Mouse (Mus musculus) forebrain, embryonic 11.5 days (tissue): ENCODE measurements around the gene Zfp523. TPM values are rescaled to one million over a fixed set of nuclear protein-coding genes. Genes with fewer than 3 reads are reported as not detected.

Experiments
- ATAC-seq: fragments of 200-750 bp; cut with Nextera tagmentation; replicated peaks from 2 replicates; pipeline ENCODE4 v1.8.0; 2017; ENCODE audit warnings: moderate TSS enrichment; ENCODE audit not compliant: low FRiP score
- DNase-seq: peaks from one replicate; pipeline ENCODE4 v3.0.0-alpha.2; 2017; ENCODE audit warnings: low spot score
- H3K27ac ChIP-seq: fragments of 300-500 bp; sonication (generic); 2 replicates; pipeline ENCODE4 v1.5.1; 2014; ENCODE audit warnings: low read depth, low read length
- H3K27me3 ChIP-seq: fragments of 300-500 bp; sonication (generic); 2 replicates; pipeline ENCODE4 v1.6.1; 2014; ENCODE audit warnings: mild to moderate bottlenecking, low read length, mixed read lengths; ENCODE audit not compliant: control insufficient read depth, insufficient read depth
- H3K36me3 ChIP-seq: fragments of 300-500 bp; sonication (generic); 2 replicates; pipeline ENCODE4 v1.6.1; 2014; ENCODE audit warnings: mild to moderate bottlenecking, low read length, moderate library complexity, mixed read lengths; ENCODE audit not compliant: control insufficient read depth, insufficient read depth
- H3K4me1 ChIP-seq: fragments of 300-500 bp; sonication (generic); replicated peaks from 2 replicates; pipeline ENCODE4 v1.6.1; 2014; ENCODE audit warnings: low read length, mixed read lengths; ENCODE audit not compliant: control insufficient read depth, insufficient read depth
- H3K4me2 ChIP-seq: fragments of 300-500 bp; sonication (generic); 2 replicates; pipeline ENCODE4 v1.6.1; 2014; ENCODE audit warnings: low read depth, mild to moderate bottlenecking, low read length, moderate library complexity, mixed read lengths; ENCODE audit not compliant: severe bottlenecking
- H3K4me3 ChIP-seq: fragments of 300-500 bp; sonication (generic); 2 replicates; pipeline ENCODE4 v1.5.1; 2014; ENCODE audit warnings: low read depth, low read length
- H3K9ac ChIP-seq: fragments of 300-500 bp; sonication (generic); 2 replicates; pipeline ENCODE4 v1.6.1; 2014; ENCODE audit warnings: low read length
- H3K9me3 ChIP-seq: fragments of 300-500 bp; sonication (generic); 2 replicates; pipeline ENCODE4 v1.6.1; 2016; ENCODE audit warnings: low read length, mixed read lengths; ENCODE audit not compliant: control insufficient read depth
- WGBS: fragments of 180-500 bp; shearing (Covaris S2); extraction: QIAGEN DNeasy Blood & Tissue Kit; methylation state at CpG from one replicate; pipeline ENCODE4 v1.1.7; 2014; 5-methylcytosine and 5-hydroxymethylcytosine counted together
- polyA plus RNA-seq: library from polyadenylated mRNA; unstranded; fragments of >200 nt; fragmentation: Nextera tagmentation; extraction: Ambion mirVana; gene quantifications from 2 replicates; pipeline ENCODE4 v1.2.1, GENCODE M21; 2014

Gene Zfp523
- polyA plus RNA-seq, 1 experiment from 2014 or later, result 37.8 TPM

DNA sequence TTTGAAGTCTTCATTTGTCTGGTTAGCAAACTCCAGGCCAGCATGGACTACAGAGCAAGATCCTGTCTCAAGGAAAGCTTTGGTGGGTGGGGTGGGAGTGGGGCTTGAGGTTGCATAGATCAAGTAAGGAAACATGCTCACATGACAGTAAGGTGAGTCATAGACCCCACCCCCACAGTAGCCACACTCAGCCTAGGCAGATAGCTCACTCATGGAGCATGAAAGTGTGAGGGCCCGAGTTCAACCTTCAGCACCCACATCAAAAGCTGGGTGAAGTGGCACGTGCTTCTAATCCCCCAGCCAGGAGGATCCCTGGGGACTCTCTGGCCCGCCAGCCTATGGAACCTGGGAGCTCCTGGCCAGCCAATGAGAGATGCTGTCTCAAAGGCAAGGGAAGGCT lies 16.6 kb downstream of the Zfp523 start:
- Histone ChIP-seq H3K9ac (no peak overlapping the region), H3K27me3 (no peaks in the 10 kb centered on the region), H3K36me3 (peaks cover 11% of the 10 kb centered on the region), H3K4me1 (no peaks in the 10 kb centered on the region), H3K4me3 (no peak overlapping the region), H3K27ac (no peak overlapping the region), H3K4me2 (no peak overlapping the region), H3K9me3 (no peaks in the 10 kb centered on the region)
- ATAC-seq, result no peak
- 92% methylated on average over 3 of the region's 3 CpGs for WGBS
- no peak for DNase-seq

DNA sequence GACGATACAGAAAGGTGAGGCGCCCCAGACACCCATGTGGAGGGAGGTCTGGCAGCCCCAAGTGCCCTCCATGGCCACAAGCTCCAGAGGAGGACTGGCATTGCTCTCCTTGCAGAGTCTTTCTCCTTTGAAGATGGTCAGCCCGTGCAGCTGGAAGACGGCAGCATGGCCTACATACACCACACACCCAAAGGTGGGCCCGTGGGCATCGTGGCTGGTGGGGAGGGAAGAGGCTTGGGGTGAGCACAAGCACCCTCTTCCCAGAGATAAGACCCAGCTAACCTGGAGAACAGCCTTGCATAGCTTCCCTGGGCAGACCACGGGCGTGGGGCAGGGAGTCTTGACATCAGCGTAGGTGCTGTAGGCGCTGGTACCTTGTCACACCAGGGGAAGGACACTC lies 18.1 kb downstream of the Zfp523 start:
- Histone ChIP-seq H3K9me3 (no peaks in the 10 kb centered on the region), H3K27ac (no peak overlapping the region), H3K27me3 (no peaks in the 10 kb centered on the region), H3K4me3 (no peak overlapping the region), H3K9ac (no peak overlapping the region), H3K4me2 (no peak overlapping the region), H3K36me3 (peaks cover 10% of the 10 kb centered on the region), H3K4me1 (no peaks in the 10 kb centered on the region)
- DNase-seq (no peak), ATAC-seq (no peak)
- WGBS, result 96% methylated on average over 10 of the region's 10 CpGs

DNA sequence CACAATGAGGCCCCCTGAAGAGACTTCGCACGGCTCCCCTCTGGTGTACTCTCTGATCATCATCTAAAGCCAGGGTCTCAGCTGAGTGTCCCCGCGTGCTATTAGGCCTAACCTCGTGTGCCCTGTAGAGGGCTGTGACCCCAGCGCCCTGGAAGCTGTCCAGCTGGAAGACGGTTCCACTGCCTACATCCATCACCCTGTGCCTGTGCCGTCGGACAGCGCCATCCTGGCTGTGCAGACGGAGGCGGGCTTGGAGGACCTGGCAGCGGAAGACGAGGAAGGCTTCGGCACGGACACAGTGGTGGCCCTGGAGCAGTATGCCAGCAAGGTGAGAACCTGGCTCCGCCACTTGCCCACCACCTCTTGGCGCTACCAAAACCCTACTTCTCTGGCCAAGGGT lies 20.7 kb downstream of the Zfp523 start:
- no peaks in the 10 kb centered on the region for H3K27me3 ChIP-seq
- no peak for DNase-seq
- H3K9me3 ChIP-seq, result no peaks in the 10 kb centered on the region
- H3K4me2 ChIP-seq, result no peak overlapping the region
- WGBS, result 78% methylated on average over 18 of the region's 18 CpGs
- no peak for ATAC-seq
- no peak overlapping the region for H3K9ac ChIP-seq
- H3K36me3 ChIP-seq, result peaks cover 4% of the 10 kb centered on the region
- H3K27ac ChIP-seq, result no peak overlapping the region
- H3K4me3 ChIP-seq, result no peak overlapping the region
- H3K4me1 ChIP-seq, result no peaks in the 10 kb centered on the region

DNA sequence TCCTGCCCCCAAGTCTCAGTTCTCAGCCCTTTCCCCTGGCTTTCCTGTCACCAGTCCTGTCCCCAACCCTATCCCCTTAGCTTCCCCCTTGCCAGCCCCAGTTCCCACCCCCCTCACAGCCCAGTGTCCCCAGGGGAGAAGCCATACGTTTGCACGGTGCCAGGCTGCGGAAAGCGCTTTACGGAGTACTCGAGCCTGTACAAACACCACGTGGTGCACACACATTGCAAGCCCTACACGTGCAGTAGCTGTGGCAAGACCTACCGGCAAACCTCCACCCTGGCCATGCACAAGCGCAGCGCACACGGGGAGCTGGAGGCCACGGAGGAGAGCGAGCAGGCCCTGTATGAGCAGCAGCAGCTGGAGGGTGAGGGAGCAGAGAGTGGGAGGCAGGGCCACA lies 25.1 kb downstream of the Zfp523 start:
- Histone ChIP-seq H3K4me1 (no peaks in the 10 kb centered on the region), H3K36me3 (peaks cover 4% of the 10 kb centered on the region), H3K27ac (no peak overlapping the region), H3K9ac (no peak overlapping the region), H3K4me3 (no peak overlapping the region), H3K27me3 (no peaks in the 10 kb centered on the region), H3K9me3 (no peaks in the 10 kb centered on the region), H3K4me2 (no peak overlapping the region)
- DNase-seq (no peak), ATAC-seq (no peak)
- 85% methylated on average over 14 of the region's 14 CpGs for WGBS

DNA sequence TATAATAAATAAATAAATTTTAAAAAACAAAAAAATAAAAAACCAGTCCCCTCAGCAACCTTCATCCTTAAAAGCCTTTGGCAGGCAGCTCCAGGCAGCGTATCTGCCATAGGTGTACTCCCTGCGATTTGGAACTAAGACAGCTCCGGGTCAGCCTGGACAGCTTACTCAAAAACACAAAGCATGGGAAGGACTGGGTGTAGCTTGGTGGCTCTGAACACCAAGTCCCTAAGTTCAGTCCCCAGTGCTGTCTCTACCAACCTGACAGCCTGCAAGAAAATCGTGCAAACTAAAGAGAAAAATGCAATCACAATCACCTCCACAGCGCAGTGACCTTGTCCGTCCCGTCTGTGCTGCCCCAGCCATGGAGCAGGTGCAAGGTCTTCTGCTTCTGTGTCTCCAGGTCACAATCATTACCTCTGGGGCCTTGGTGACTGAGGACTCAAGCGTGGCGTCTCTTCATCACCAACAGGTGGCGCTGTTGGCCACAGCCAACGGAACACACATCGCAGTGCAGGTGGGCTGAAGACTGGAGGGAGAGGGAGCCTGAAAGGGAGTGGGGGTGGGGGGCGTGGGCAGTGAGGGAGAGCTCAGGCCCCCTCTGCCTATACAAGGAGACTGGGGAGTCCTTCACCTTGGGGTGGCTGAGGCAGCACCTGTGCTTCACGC lies 27.3 kb downstream of the Zfp523 start:
- no peak overlapping the region for H3K4me2 ChIP-seq
- H3K27me3 ChIP-seq, result no peaks in the 10 kb centered on the region
- no peak overlapping the region for H3K9ac ChIP-seq
- no peak overlapping the region for H3K27ac ChIP-seq
- H3K4me1 ChIP-seq, result no peaks in the 10 kb centered on the region
- no peak overlapping the region for H3K4me3 ChIP-seq
- WGBS, result 32% methylated on average over 14 of the region's 14 CpGs
- DNase-seq, result peak; percentile 74
- no peaks in the 10 kb centered on the region for H3K9me3 ChIP-seq
- H3K36me3 ChIP-seq, result no peaks in the 10 kb centered on the region
- no peak; the same call in 1 of the 2 replicates for ATAC-seq

DNA sequence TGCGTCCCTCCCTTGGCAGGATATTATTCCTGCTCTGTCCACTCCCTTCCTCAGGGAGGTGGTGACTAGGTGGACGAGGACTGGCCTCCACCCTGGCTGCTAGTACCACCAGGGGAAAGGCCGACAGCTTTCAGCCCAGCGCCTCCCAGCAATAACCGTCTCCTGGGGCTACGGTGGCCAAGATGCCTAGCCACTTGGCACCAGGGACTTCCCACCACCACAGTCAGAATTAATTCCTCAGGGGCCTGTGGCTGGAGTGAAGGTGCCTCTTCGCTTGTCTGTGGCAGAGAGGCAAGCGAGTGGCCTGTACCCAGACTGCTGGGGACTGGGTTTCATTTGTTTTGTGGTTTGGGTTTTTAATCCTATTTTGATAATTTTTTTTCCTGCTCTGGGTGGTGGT lies 28.5 kb downstream of the Zfp523 start:
- H3K9me3 ChIP-seq, result no peaks in the 10 kb centered on the region

DNA sequence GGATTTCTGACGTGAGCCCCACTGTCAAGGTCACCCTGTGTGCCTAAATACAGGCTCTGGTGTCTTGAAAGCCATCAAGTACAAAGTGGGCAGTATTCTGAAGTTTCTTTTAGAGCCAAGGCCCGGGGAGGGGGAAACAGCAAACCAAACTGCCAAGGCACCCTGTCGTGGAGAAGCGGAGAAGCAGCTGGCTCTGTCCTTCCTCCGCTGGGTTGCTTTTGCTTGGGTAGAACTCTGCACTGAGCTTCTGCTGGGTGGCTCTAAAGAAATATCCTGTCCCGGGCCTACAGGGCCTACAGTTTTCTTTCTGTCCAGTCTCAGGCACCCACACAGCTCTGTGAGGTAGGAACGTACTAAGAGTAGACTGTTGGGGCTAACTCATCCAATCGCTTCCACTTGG lies 30.2 kb downstream of the Zfp523 start:
- Histone ChIP-seq H3K27ac (no peak overlapping the region), H3K27me3 (no peaks in the 10 kb centered on the region), H3K9ac (no peak overlapping the region), H3K4me3 (no peak overlapping the region), H3K9me3 (no peaks in the 10 kb centered on the region), H3K4me2 (no peak overlapping the region), H3K4me1 (no peaks in the 10 kb centered on the region), H3K36me3 (no peaks in the 10 kb centered on the region)
- ATAC-seq, result no peak
- WGBS, result 76% methylated on average over 8 of the region's 8 CpGs
- DNase-seq, result no peak

More for the DNA sequence above, 28.5 kb downstream of the Zfp523 start:
- WGBS, result 89% methylated on average over 8 of the region's 8 CpGs
- no peaks in the 10 kb centered on the region for H3K4me1 ChIP-seq
- ATAC-seq (no peak), DNase-seq (no peak)
- no peak overlapping the region for H3K4me2 ChIP-seq
- no peak overlapping the region for H3K4me3 ChIP-seq
- H3K9ac ChIP-seq, result no peak overlapping the region
- H3K27ac ChIP-seq, result no peak overlapping the region
- no peaks in the 10 kb centered on the region for H3K36me3 ChIP-seq
- H3K27me3 ChIP-seq, result no peaks in the 10 kb centered on the region

DNA sequence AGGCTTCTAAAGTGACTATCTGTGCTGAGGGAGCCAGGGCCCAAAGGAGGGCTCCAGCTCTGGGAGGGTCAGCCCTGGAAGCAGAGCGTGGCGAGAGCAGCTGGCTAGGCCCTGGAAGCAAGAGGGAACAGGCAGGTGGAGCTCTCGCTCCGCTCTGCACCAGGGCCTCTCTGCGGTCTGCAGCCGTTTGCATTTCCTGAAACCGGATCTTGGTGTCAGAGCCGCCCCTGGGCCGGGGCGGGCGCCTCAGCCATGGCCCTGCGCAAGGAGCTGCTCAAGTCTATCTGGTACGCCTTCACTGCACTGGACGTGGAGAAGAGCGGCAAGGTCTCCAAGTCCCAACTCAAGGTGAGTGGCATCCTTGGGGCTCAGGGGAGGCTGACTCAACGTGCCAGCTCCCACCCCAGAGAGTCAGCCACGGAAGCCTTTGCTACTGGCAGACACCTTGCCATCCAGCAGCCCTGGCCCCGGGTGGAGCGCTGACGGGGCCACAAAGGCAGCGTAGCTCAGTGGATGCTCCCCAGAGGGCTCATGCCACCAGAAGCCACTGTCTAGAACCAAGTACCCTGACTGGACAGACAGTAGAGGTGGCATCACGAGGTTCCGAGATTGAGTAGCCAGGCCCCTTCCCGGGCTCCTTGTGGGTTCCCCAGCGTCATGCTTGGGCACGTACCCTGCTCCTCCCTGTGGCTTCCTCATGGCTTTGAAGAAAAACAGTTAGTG lies 30.8 kb downstream of the Zfp523 start, which contains the start of gene Def6:
Def6 (plus strand) TSS at position 188 of the 723 bp plus-strand sequence.
- no peaks in the 10 kb centered on the region for H3K27me3 ChIP-seq
- peak within 1 kb of the TSS; percentile 20; the same call in 1 of the 2 replicates for H3K9ac ChIP-seq
- H3K27ac ChIP-seq, result no peak within 1 kb of the TSS
- H3K9me3 ChIP-seq, result no peaks in the 10 kb centered on the region
- WGBS, result 26% methylated on average over 26 of the region's 26 CpGs
- no peaks in the 10 kb centered on the region for H3K4me1 ChIP-seq
- peak; percentile 76 for DNase-seq
- no peaks in the 10 kb centered on the region for H3K36me3 ChIP-seq
- no peak within 1 kb of the TSS for H3K4me3 ChIP-seq
- ATAC-seq, result no peak
- H3K4me2 ChIP-seq, result peak within 1 kb of the TSS; percentile 31

DNA sequence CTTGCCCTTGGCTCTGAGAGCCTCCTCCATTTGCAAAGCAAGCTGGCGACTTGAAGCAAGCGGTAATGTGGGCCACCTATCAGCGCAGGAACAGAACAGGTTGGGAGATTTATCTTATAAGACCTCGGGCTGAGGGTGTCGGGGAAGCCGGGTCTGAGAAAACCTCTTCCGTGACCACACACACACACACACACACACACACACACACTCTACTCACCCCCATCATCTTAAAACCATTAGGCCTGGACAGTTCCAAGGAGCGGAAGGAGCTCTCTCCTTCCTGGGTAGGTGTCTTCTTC lies 31.3 kb downstream of the Zfp523 start:
- Histone ChIP-seq H3K4me3 (no peak overlapping the region), H3K27me3 (no peaks in the 10 kb centered on the region), H3K36me3 (no peaks in the 10 kb centered on the region), H3K4me2 (no peak overlapping the region), H3K4me1 (no peaks in the 10 kb centered on the region), H3K9ac (no peak overlapping the region), H3K9me3 (no peaks in the 10 kb centered on the region), H3K27ac (no peak overlapping the region)
- WGBS, result 84% methylated on average over 8 of the region's 8 CpGs
- ATAC-seq (no peak), DNase-seq (no peak)
